Mouse (Mus musculus): Measurements from ENCODE around the gene Ccser1.

- TF ChIP-seq POLR2A (IDR thresholded peaks at IDR 0.05; ENCODE audit: borderline replicate concordance, extremely low read depth, insufficient read depth, insufficient read length, poor library complexity, severe bottlenecking) (no peak), CTCF (IDR thresholded peaks at IDR 0.05; ENCODE audit: borderline replicate concordance, extremely low read depth, insufficient read depth, insufficient read length) (no peak)
Observed at GRCm38 (mm10) chr6:61763379-61763778, 583.3 kb downstream of the Ccser1 start.

Measured in brain, embryonic 14.5 days (tissue).